Mouse (Mus musculus) CD4-positive naive resting alpha-beta T cell, adult 57 days (primary cell): Measurements from ENCODE around the gene B430218F22Rik. TPM values are rescaled to one million over a fixed set of nuclear protein-coding genes. Genes with fewer than 3 reads are reported as not detected.

Experiments used
- total RNA-seq: library from RNA; stranded (reverse); gene quantifications from one replicate; pipeline ENCODE4 v1.2.4, GENCODE M21; 2023

B430218F22Rik gene
- not detected for total RNA-seq

DNA sequence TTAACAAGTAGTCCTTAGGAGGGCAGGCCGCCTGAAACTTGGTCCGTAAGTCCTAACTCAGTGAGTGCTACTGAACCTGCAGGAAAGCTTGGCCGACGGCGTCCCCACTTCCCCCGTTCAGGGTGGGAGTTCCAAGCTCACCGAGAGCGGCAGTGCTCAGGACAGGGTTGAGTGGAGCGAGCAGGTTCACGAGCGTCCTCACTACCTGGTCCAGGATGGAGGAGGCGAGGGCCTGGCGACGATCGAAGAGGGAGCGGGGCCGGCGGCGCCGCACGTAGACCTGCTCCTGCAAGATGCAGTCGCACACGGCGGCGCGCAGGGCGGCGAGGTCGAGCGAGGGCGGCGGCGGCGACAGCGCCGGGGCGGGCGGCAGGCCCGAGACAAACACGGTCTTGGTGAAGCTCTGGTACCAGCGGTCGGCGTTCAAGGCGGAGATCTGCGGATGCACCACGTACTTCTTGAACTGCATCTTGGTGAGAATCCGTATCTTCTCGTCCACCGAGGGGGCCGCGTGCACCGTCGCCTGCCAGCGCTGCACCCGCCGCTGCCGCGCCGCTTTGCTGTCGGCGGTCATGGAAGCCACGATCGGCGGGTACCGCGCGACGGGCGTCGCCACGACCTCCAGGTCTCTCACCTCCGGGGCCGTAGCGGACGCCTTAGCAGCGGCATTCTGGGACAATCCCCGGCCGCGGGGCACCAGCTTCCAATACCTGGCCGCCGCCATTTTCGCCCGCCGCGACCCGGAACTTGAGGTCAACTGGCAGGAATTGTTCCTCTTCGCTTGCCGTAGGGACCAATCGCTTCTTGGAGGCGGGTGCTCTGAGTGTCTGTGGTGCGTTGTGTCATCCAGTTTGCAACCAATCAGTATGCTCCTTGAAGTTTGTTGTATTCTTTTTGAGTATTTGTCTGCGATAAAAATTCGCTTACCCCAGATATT lies at the start of gene B430218F22Rik, which contains the start of gene Mrps30:
TSS of gene B430218F22Rik (plus strand) at position 120 of the 937 bp plus-strand sequence.
TSS of gene Mrps30 (minus strand) at position 742 of the 937 bp plus-strand sequence.

Other genes with a start within 250 kb of the B430218F22Rik start
- 34.7 TPM for gene Mrps30, start 622 bp downstream of the B430218F22Rik start, total RNA-seq